Mouse (Mus musculus) testis, adult 2 months (tissue): ENCODE measurements around the gene 1600002K03Rik.

ENCODE experiments used
- CTCF ChIP-seq: fragments of 200-500 bp; IDR thresholded peaks from 2 replicates; pipeline ENCODE4 v1.5.1; 2012; ENCODE audit warnings: low read depth, mild to moderate bottlenecking, inconsistent platforms, low read length, moderate library complexity; ENCODE audit not compliant: control insufficient read depth, insufficient read depth, insufficient replicate concordance
- POLR2A ChIP-seq: fragments of 200-500 bp; IDR thresholded peaks from 2 replicates; pipeline ENCODE4 v1.6.1; 2012; ENCODE audit warnings: low read depth, mild to moderate bottlenecking, inconsistent platforms, low read length, moderate library complexity; ENCODE audit not compliant: control insufficient read depth

- TF ChIP-seq POLR2A (no peak), CTCF (peak; percentile 38; the same call in 1 of the 2 replicates)
Measured at GRCm38 (mm10) chr10:80174705-80175104, 2.0 kb downstream of the 1600002K03Rik start.
